In the genomic region with DNA sequence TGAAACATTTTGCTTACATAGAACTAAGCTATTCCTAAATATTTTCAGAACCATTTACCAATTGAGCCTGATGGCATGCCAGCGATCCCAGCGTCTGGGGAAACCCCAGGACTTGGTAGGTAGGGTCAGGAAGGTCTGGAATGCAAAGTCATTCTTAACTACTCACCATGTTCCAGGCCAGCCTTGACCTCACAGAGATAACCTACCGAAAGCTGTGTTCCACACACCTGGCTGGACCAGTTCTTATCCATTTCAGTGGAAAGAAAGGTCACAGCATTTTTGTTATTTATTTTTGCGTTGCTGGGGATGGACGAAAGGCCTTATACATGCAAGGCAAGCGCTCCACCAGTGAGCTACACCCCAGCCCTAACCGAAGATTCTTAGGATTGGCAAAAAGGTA, we compare ENCODE assay signal across 16 mouse cellular contexts.
"Had no signal": no experiment of that assay in that cellular context is flagged by ENCODE, and none has a peak within 500 bp of the region (broad histone marks: within the 10 kb centered on the region; RNA-seq: fewer than 3 reads in every experiment).

No protein-coding gene starts in this region.

- H3K9me3 ChIP-seq: lung, embryonic 15.5 days; megakaryocyte, embryonic 14.5 days; midbrain, embryonic 12.5 days; neural tube, embryonic 12.5 days; stomach, embryonic 15.5 days had no signal

- H3K4me1 ChIP-seq: midbrain, embryonic 12.5 days; neural tube, embryonic 12.5 days; stomach, embryonic 15.5 days had no signal

- DNase-seq: lung, adult 2 months; lung, postnatal 14 days; lung, postnatal 36 days; midbrain, embryonic 14.5 days; right cerebral cortex, postnatal 14 days; thymus, adult 18-20 months; thymus, postnatal 14 days; thymus, postnatal 36 days had no signal

- H3K27me3 ChIP-seq: lung, embryonic 15.5 days; midbrain, embryonic 12.5 days; neural tube, embryonic 12.5 days; stomach, embryonic 15.5 days had no signal

- H3K36me3 ChIP-seq: lung, embryonic 15.5 days; midbrain, embryonic 12.5 days; neural tube, embryonic 12.5 days; stomach, embryonic 15.5 days had no signal

- H3K4me2 ChIP-seq: lung, embryonic 15.5 days; midbrain, embryonic 12.5 days; neural tube, embryonic 12.5 days; stomach, embryonic 15.5 days had no signal

- H3K27ac ChIP-seq: liver, embryonic 14.5 days; lung, embryonic 15.5 days; midbrain, embryonic 12.5 days; neural tube, embryonic 12.5 days; stomach, embryonic 15.5 days had no signal

- H3K9ac ChIP-seq: liver, embryonic 14.5 days; lung, embryonic 15.5 days; midbrain, embryonic 12.5 days; neural tube, embryonic 12.5 days; stomach, embryonic 15.5 days had no signal

- H3K4me3 ChIP-seq: lung, embryonic 15.5 days; megakaryocyte, embryonic 14.5 days; midbrain, embryonic 12.5 days; neural tube, embryonic 12.5 days; stomach, embryonic 15.5 days had no signal

- ATAC-seq: lung, postnatal 0 days; midbrain, embryonic 16.5 days had no signal
